Mouse (Mus musculus): ENCODE measurements around the gene Kirrel3.

Kirrel3 gene

GRCm38 (mm10) chr9:34993467-34994211 is 507.9 kb downstream of the Kirrel3 start:
- no peak for DNase-seq

GRCm38 (mm10) chr9:34995078-34995477 is 509.4 kb downstream of the Kirrel3 start:
- no peak for DNase-seq

- DNase-seq: no peak
These were observed 510.1 kb downstream of the Kirrel3 start for GRCm38 (mm10) chr9:34995660-34996378.

DNA sequence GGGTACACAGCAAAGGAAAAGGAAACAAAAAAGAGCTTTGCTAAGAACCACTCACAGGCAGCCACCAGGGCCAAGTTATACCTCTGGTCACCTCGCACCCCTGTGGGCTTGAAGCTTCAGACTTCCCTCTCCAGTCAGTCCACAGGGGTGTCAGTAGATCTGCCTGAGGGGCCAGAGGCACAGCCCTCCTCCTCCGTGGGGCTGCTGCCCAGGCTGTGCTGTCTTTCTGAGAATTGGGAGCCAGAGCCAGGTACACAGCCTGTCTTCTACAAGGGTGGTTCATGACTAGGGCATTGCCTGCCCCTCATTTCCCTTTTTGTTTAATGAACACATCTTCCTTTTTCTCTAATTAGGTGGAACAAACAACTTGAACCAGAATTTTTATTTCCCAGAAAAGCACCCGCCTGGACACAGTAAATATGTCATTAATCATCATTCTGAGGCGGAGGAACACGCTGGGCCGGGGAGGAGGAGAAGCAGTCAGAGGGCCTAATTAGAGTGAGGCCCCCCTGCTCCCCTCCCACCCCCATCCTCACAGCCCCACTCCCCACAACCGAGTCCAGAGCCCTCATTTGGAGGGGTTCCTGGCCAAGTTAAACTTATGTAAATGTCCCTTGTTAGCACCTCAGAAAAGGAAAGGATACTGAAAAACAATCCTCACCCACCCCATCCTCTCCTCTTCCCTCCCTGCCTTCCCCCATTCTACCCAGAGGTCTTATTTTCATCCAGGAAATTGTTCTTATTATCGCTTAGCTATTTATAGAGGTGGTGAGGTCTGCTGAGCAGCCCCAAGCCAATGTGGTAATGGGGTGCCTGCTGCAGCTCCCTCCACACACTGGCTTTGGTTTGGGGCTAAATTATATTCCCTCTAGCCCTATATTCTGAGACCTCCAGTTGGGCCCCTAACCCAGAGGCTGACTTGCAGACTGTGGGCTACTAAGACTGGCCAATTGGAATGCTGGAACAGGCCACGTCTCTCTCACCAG is 512.5 kb downstream of the Kirrel3 start:
- DNase-seq: no peak

- no peak for DNase-seq
These were observed 518.4 kb downstream of the Kirrel3 start for GRCm38 (mm10) chr9:35004113-35004512.

DNA sequence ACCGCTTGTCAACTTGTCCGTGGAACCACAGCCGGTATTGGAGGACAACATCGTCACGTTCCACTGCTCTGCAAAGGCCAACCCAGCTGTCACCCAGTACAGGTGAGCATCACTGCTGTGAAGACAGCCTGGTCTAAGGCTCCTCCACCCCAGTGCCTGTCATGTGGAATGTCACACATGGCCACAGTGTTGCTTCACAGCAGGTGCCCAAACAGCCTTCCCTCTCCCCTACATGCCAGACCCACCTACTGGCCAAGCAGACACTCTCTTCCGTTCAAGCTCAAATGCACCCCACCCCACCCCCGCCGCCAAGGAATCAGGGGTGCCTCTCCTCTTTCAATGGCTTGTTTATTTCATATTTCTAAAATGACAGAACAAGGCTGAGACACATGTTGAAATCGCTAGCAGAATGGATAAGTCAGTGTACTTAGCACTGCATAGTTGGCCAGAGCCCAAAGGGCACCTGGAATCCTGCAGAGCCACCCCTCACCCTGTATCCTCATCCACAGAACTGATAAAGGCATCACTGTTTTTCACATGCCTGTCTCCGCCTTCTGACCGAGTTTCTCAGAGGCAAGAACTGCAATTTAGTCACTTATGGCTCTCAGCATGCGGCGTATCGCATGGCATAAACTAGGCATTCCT is 522.1 kb downstream of the Kirrel3 start:
- no peak for DNase-seq

DNA sequence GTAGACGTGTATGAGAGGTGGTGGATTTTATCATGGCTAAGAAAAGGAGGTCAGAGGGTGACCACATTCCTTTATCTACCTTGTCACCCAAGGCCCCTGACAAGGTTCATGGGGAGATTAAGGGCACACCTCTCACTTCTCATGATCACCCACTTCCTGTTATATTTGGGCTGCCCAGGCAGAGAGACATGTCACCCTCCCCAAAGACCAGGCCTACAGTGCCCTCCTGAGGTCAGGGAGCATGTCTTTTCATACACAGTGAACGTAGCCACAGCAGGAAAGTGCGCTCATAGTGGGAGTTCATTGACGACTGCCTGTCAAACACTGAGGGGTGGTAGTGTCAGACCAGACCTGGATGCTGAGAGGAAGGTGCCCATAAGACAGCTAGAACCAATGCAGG is 531.1 kb downstream of the Kirrel3 start:
- DNase-seq: peak; percentile 33

- no peak for DNase-seq
These were observed 531.9 kb downstream of the Kirrel3 start for GRCm38 (mm10) chr9:35017563-35017962.

- DNase-seq: no peak
These were observed 532.4 kb downstream of the Kirrel3 start for GRCm38 (mm10) chr9:35018056-35018455.

DNA sequence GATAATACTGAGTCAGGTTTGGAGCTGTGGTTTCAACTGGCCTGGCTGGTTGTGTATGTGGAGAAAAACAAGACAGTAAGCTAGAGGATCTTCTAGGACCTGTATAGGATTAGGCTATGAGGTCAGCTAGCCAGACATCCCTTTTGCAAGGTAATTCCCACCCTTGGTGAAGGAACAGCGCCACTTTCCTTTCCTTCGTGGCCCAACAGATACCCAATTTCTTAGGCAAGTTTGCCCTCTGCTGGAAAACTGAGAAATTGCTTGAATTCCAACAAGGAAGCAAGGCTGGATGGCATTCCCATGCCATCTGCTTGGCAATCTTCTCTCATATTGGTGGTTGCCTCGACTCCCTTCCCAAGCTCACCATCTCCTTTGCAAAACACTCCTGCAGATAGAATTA is 533.7 kb downstream of the Kirrel3 start:
- DNase-seq: no peak

- DNase-seq: no peak
These were observed 534.4 kb downstream of the Kirrel3 start for GRCm38 (mm10) chr9:35020015-35020653.

GRCm38 (mm10) chr9:35021744-35022143 is 536.0 kb downstream of the Kirrel3 start:
- no peak for DNase-seq

GRCm38 (mm10) chr9:35024591-35025496 is 539.1 kb downstream of the Kirrel3 start:
- no peak for DNase-seq

DNA sequence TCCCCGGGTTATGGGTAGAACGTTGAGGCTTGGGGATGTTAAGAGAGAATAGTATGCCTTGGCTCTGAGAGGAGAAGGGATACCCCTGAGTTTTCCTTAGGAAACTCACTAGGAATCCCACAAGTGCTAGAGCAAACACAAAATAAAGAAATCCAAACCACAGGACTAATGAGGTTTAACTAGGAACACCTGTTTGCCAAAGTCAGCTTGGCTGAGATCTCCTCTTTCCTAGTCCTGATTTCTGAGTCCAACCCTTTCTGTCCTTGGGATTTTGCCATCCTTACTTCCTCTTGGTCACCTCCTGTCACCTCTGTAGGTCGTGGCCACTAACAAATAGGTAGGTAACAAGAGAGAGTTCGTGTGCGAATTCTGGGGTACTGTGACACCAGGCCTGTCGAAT is 540.6 kb downstream of the Kirrel3 start:
- DNase-seq: no peak

GRCm38 (mm10) chr9:35026897-35027311 is 541.2 kb downstream of the Kirrel3 start:
- no peak for DNase-seq

DNA sequence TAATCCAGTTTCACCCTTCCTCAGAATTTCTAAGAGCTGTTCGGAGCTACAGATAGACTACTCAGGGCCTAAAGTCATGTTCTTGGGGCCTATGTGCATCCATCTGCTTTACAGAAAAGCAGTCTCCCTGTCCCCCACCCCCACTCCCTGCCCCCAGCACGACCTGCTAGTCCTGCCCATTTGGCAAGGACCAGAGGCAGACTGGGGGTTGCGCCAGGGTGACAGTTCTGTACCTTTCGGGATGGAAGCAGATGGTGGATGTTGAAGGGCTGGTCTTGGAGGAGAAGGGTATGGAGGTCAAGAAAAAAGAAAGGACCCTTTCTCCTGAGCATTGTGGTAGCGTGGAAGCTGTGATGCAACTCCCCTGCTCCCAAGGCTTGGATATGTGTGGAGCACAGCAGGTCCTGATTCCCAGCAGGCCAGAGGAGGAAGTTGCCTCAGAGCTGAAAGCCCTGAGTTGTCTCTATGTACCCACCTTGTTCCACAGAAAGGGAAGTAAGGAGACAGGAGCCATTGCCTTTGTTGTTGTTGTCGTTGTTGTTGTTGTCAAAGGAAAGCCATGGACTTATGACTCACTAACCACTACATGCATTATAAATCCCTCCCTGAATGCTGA is 541.8 kb downstream of the Kirrel3 start:
- DNase-seq: no peak

GRCm38 (mm10) chr9:35030823-35031222 is 545.1 kb downstream of the Kirrel3 start:
- no peak for DNase-seq

GRCm38 (mm10) chr9:35032457-35032856 is 546.8 kb downstream of the Kirrel3 start:
- no peak for DNase-seq

GRCm38 (mm10) chr9:35035074-35035473 is 549.4 kb downstream of the Kirrel3 start:
- DNase-seq: no peak

DNA sequence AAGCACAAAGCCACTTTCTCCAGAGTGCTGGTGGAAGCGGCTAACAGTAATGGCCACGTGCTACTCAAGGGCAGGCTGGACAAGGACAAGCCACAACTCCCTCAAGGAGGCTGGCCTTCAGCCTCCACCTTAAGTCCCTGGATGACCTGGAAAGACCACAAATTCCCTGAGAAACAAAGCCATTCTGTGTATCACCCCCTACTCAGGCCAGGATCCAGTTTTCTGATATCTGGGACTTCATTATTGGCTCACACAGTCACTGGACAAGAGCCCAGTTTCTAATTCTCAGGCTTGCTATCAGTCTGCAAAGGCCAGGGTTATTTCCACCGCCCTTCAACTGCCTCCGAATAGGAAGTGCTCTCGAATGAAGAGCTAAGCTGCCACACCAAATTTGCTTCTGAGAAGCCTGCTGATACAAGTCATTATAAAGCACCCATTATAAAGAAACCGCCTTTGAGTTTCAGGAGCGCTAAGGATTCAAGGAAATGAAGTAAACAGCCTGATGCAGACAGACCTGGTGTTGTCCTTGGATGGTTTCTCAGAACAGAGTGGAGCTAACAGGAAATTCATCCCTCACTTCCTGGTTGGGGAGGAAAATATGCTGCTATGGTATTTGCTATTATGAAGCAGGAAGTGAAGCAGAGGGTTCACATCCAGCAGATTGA is 553.4 kb downstream of the Kirrel3 start:
- no peak for DNase-seq

Data from thymus, postnatal 4 days (tissue).